Mouse (Mus musculus) cerebellum, adult 8-10 months (tissue): ENCODE data around the gene Rars.

ENCODE experiments used
- DNase-seq: peaks from one replicate; pipeline ENCODE4 v3.0.0; 2022

The Rars gene

DNA sequence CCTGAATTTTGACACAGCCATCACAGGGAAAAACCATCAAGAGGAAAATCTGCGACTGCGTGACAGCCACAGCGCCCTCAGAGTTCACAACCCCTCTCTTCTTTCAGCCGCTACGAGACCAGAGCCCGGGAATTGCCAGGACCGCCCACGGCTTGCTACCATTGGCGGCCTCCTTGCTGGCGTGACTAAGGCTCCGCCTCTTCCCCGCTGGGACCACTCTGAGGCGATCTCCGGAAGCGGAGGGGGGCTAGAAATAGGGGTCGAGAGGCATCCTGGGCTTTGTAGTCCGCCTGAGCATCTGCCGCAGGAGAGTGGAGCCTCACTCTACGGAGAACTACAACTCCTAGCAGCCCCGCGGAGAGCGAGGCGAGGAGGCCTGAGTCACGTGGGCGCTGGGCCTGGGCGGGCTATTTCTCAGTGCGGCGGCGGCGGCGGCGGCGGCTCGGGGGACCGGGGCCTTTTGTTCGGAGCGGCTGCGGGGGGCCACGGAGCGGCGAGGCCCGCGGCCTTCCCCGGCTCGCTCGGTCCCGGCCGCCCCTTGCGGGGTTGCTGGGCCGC lies 65.0 kb downstream of the Rars start, which contains the start of gene Pank3:
Pank3 (plus strand) TSS at position 297 of the 558 bp plus-strand sequence.
- peak; percentile 97 for DNase-seq

DNA sequence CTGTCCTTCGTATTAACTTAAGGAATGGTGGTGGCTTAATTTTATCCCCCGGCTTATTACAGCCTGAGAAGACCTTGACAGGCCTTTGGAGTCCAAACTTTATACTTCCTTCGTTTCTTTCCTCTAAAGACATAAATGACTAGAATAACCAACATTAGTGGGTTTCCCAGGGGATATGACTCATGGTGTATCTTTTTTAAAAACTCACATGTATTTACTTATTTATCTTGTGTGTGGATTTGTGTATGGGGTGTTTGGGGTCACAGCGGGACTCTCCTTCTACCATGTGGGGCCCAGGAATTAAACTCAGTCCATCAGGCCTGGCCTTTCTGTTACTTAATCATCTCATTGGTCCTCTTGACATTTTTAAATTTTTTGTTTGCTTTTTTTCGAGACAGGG lies 67.5 kb downstream of the Rars start:
- DNase-seq = no peak

DNA sequence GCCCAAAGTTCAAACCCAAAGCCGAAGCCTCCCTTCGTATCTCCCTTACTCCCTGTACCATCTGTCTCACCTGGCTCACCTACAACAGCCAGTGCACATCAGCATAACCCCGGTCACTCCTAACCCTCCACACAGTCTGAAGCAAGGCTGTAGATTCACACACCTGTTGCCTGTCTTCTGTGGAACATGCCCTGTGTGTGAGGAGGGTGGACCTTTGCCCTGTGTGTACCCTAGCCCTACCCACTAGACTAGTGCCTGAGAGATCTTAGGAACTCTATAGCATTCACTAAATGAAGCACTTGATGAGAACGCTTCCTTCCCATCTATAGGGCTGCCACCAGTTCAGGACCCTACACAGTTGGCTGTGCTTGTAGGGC lies 73.7 kb downstream of the Rars start:
- DNase-seq = no peak

DNA sequence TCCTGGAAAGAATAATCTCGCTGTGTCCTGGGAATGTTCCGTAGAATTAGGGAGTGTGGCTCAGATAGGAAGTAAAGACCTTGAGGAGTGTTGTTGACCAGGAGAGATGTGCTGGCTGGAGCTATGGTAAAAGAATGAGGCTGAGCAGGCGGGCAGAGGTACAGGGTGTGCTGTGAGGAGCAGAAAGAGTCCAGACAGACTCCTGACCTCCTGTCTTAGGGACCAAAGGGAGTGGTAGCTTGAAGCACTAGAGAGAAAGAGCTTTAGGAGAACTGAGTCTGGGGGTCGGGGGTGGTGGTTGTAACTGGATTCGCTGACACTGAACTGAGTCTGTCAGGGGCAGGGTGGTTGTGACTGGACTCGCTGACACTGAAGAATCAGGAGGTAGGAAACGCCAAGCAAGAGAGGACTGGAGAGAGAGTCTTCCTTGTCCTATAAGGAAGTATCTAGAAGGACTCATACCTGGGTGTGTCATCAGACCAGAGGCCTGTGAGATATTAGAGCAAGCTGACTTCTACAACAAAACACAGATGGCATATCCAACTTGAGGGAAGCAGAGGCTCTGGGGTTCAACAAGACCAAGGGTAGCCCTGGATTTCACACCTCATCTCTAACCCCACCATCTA lies 74.2 kb downstream of the Rars start:
- no peak for DNase-seq
